Mouse (Mus musculus) ES-E14 (cell line): ENCODE measurements around the gene Golim4. TPM values are rescaled to one million over a fixed set of nuclear protein-coding genes. Genes with fewer than 3 reads are reported as not detected.
A peak's percentile ranks its signal among the peaks of the same experiment; 100 is the strongest.

Source experiments
- DNase-seq: peaks from one replicate; pipeline ENCODE4 v3.0.0-alpha.2; 2013; ENCODE audit warnings: low read depth, low spot score
- H3K27ac ChIP-seq: 2 replicates; pipeline ENCODE4 v1.5.1; 2012; ENCODE audit warnings: low read depth, mild to moderate bottlenecking, low read length, moderate library complexity, mixed read lengths; ENCODE audit not compliant: poor library complexity, insufficient read depth, severe bottlenecking
- H3K36me3 ChIP-seq: 2 replicates; pipeline ENCODE4 v1.6.1; 2012; ENCODE audit warnings: mild to moderate bottlenecking, low read length, moderate library complexity, mixed read lengths; ENCODE audit not compliant: control insufficient read depth, poor library complexity, insufficient read depth, severe bottlenecking
- H3K4me1 ChIP-seq, 2 experiments: fragments of 150-350 bp in 1 of 2; sonication (generic) in 1 of 2; 2 replicates each; pipeline ENCODE4 v1.6.1; 2012; ENCODE audit warnings: low read length in 2 of 2, mild to moderate bottlenecking in 1 of 2, mixed read lengths in 1 of 2; ENCODE audit not compliant: control insufficient read depth in 2 of 2, insufficient read depth in 2 of 2, poor library complexity in 1 of 2
- H3K4me3 ChIP-seq, 2 experiments: fragments of 150-350 bp in 1 of 2; sonication (generic) in 1 of 2; 2 replicates each; pipeline ENCODE4 v1.5.1; 2012; ENCODE audit warnings: low read length in 2 of 2, low read depth in 1 of 2, mild to moderate bottlenecking in 1 of 2, mixed read lengths in 1 of 2; ENCODE audit not compliant: insufficient read depth in 1 of 2, poor library complexity in 1 of 2, severe bottlenecking in 1 of 2
- H3K9ac ChIP-seq: 2 replicates; pipeline ENCODE4 v1.6.1; 2012; ENCODE audit warnings: low read depth, mild to moderate bottlenecking, low read length, mixed read lengths; ENCODE audit not compliant: poor library complexity, insufficient read depth, severe bottlenecking
- H3K9me3 ChIP-seq: fragments of 150-350 bp; sonication (generic); 2 replicates; pipeline ENCODE4 v1.6.1; 2012; ENCODE audit warnings: low read depth, mild to moderate bottlenecking, low read length; ENCODE audit not compliant: control insufficient read depth, insufficient read depth
- CHD2 ChIP-seq: IDR thresholded peaks from 2 replicates; pipeline ENCODE4 v1.6.1; 2014; ENCODE audit warnings: mild to moderate bottlenecking, low read depth, low read length, inconsistent platforms
- HCFC1 ChIP-seq: IDR thresholded peaks from 2 replicates; pipeline ENCODE4 v1.6.1; 2012; ENCODE audit warnings: low read length, inconsistent platforms, borderline replicate concordance; ENCODE audit not compliant: insufficient read depth
- MAFK ChIP-seq: IDR thresholded peaks from 2 replicates; pipeline ENCODE4 v1.6.1; 2014; ENCODE audit warnings: mild to moderate bottlenecking, low read depth, low read length, inconsistent platforms; ENCODE audit not compliant: insufficient read depth
- ZC3H11A ChIP-seq: IDR thresholded peaks from 2 replicates; pipeline ENCODE4 v1.6.1; 2012; ENCODE audit warnings: low read depth, mild to moderate bottlenecking, inconsistent platforms, low read length, borderline replicate concordance
- ZNF384 ChIP-seq: IDR thresholded peaks from 2 replicates; pipeline ENCODE4 v1.6.1; 2012; ENCODE audit warnings: low read depth, low read length, inconsistent platforms
- in situ Hi-C, 2 experiments: fragments of 600-800 bp; cut with MboI; formaldehyde crosslinking; loops; one replicate each; pipeline ENCODE4 v1.15.1; 2025; ENCODE audit warnings: low sequenced_read_pairs in 2 of 2, inconsistent platforms in 1 of 2; ENCODE audit not compliant: unreplicated experiment in 2 of 2
- total RNA-seq: library from RNA; depleted of rRNA; stranded (reverse); fragments of 300-350 nt; gene quantifications from 2 replicates; pipeline ENCODE4 v1.2.3, GENCODE M21; 2012

Gene Golim4
- total RNA-seq, 1 experiment = 11.8 TPM

- Histone ChIP-seq H3K4me3 (no peak overlapping the region), H3K9me3 (no peaks in the 10 kb centered on the region), H3K36me3 (no peaks in the 10 kb centered on the region), H3K9ac (no peak overlapping the region), H3K27ac (no peak overlapping the region), H3K4me1 (no peaks in the 10 kb centered on the region)
- TF ChIP-seq MAFK (no peak), ZC3H11A (no peak), ZNF384 (no peak), HCFC1 (no peak), CHD2 (no peak)
- in situ Hi-C loops = no loop called here
- peak; percentile 21 for DNase-seq
Measured at GRCm38 (mm10) chr3:75879269-75879668, 77.5 kb downstream of the Golim4 start.

GRCm38 (mm10) chr3:75868886-75869285 lies 87.9 kb downstream of the Golim4 start:
- in situ Hi-C loops = loop anchor here in 1 of 2 experiments (10.0 kb wide), 1 partner anchor 654 kb away; no protein-coding TSS in a partner anchor
- no peaks in the 10 kb centered on the region for H3K4me1 ChIP-seq
- TF ChIP-seq MAFK (no peak), ZC3H11A (no peak), CHD2 (no peak), HCFC1 (no peak), ZNF384 (no peak)

GRCm38 (mm10) chr3:75864203-75864602 lies 92.5 kb downstream of the Golim4 start:
- Histone ChIP-seq H3K27ac (no peak overlapping the region), H3K9me3 (no peaks in the 10 kb centered on the region), H3K4me1 (peaks cover 0 to 2% of the 10 kb centered on the region in 2 experiments; a peak in 1 of 4 replicates), H3K36me3 (no peaks in the 10 kb centered on the region), H3K4me3 (no peak overlapping the region), H3K9ac (no peak overlapping the region)
- no peak for DNase-seq
- in situ Hi-C loops = loop anchor here in 1 of 2 experiments (10.0 kb wide), 1 partner anchor 649 kb away; no protein-coding TSS in a partner anchor
- TF ChIP-seq MAFK = no peak
- no peak for TF ChIP-seq ZNF384
- TF ChIP-seq ZC3H11A = no peak

More at GRCm38 (mm10) chr3:75868886-75869285, 87.9 kb downstream of the Golim4 start:
- H3K9ac ChIP-seq = no peak overlapping the region
- no peak for DNase-seq
- no peaks in the 10 kb centered on the region for H3K36me3 ChIP-seq
- H3K27ac ChIP-seq = no peak overlapping the region
- no peak overlapping the region for H3K4me3 ChIP-seq
- H3K9me3 ChIP-seq = no peaks in the 10 kb centered on the region

GRCm38 (mm10) chr3:75861677-75862076 lies 95.1 kb downstream of the Golim4 start:
- TF ChIP-seq HCFC1 = no peak
- TF ChIP-seq ZC3H11A = peak; percentile 66; the same call in 1 of the 2 replicates
- no peak for TF ChIP-seq MAFK
- TF ChIP-seq CHD2 = no peak
- no peak for TF ChIP-seq ZNF384
- H3K9me3 ChIP-seq = no peaks in the 10 kb centered on the region
- peak; percentile 44 for DNase-seq
- no peaks in the 10 kb centered on the region for H3K36me3 ChIP-seq
- H3K4me1 ChIP-seq = peaks cover 0 to 2% of the 10 kb centered on the region in 2 experiments; a peak in 1 of 4 replicates
- H3K27ac ChIP-seq = no peak overlapping the region
- no peak overlapping the region for H3K9ac ChIP-seq
- H3K4me3 ChIP-seq = no peak overlapping the region
- in situ Hi-C loops = loop anchor here in 1 of 2 experiments (10.0 kb wide), 1 partner anchor 647 kb away; no protein-coding TSS in a partner anchor
